Mouse (Mus musculus): ENCODE measurements around the gene Acer3. TPM values are rescaled to one million over a fixed set of nuclear protein-coding genes. Genes with fewer than 3 reads are reported as not detected.

Gene Acer3
- 8.5 and 9.1 TPM in 2 replicates for polyA plus RNA-seq (2015; fragmentation: Nextera tagmentation; extraction: Ambion mirVana)

- no peaks in the 10 kb centered on the region for H3K9me3 ChIP-seq (ENCODE audit: control insufficient read depth, low read length)
- H3K4me1 ChIP-seq (replicated peaks; ENCODE audit: control insufficient read depth, insufficient read depth, low read length) = peaks cover 6% of the 10 kb centered on the region
- no peak within 1 kb of the TSS for H3K4me2 ChIP-seq (ENCODE audit: low read length)
- WGBS = 87% methylated on average over 2 of the region's 2 CpGs
- no peak within 1 kb of the TSS for H3K9ac ChIP-seq (replicated peaks; ENCODE audit: low read depth, low read length)
- no peaks in the 10 kb centered on the region for H3K36me3 ChIP-seq (ENCODE audit: control insufficient read depth, insufficient read depth)
- 0 out of 2 replicates have a peak, but pooled peaks cover 5% of the 10 kb centered on the region for H3K27me3 ChIP-seq (replicated peaks; ENCODE audit: control insufficient read depth, insufficient read depth, low read length)
- H3K27ac ChIP-seq (ENCODE audit: low read length) = no peak within 1 kb of the TSS
- ATAC-seq = no peak
- H3K4me3 ChIP-seq (replicated peaks; ENCODE audit: low read length) = no peak within 1 kb of the TSS
Observed at GRCm38 (mm10) chr7:98321083-98321482, at the start of gene Acer3. Acer3 (minus strand) TSS chr7:98321208.

- ATAC-seq = no peak
- H3K4me3 ChIP-seq (replicated peaks; ENCODE audit: low read length) = no peak overlapping the region
- no peaks in the 10 kb centered on the region for H3K9me3 ChIP-seq (ENCODE audit: control insufficient read depth, low read length)
- no peaks in the 10 kb centered on the region for H3K36me3 ChIP-seq (ENCODE audit: control insufficient read depth, insufficient read depth)
- WGBS = 35% methylated on average over 10 of the region's 10 CpGs
- H3K4me2 ChIP-seq (ENCODE audit: low read length) = no peak overlapping the region
- no peak overlapping the region for H3K27ac ChIP-seq (ENCODE audit: low read length)
- no peaks in the 10 kb centered on the region for H3K27me3 ChIP-seq (replicated peaks; ENCODE audit: control insufficient read depth, insufficient read depth, low read length)
- H3K9ac ChIP-seq (replicated peaks; ENCODE audit: low read depth, low read length) = no peak overlapping the region
- no peaks in the 10 kb centered on the region for H3K4me1 ChIP-seq (replicated peaks; ENCODE audit: control insufficient read depth, insufficient read depth, low read length)
Observed at GRCm38 (mm10) chr7:98369762-98370369, 48.9 kb upstream of the Acer3 start.

GRCm38 (mm10) chr7:98361662-98362061 is 40.7 kb upstream of the Acer3 start:
- peak; percentile 2 for ATAC-seq
- no peaks in the 10 kb centered on the region for H3K27me3 ChIP-seq (replicated peaks; ENCODE audit: control insufficient read depth, insufficient read depth, low read length)
- peak overlapping the region; percentile 76 for H3K4me3 ChIP-seq (replicated peaks; ENCODE audit: low read length)
- H3K4me2 ChIP-seq (ENCODE audit: low read length) = peak overlapping the region; percentile 83
- H3K27ac ChIP-seq (ENCODE audit: low read length) = peak overlapping the region; percentile 87
- H3K9me3 ChIP-seq (ENCODE audit: control insufficient read depth, low read length) = no peaks in the 10 kb centered on the region
- peaks cover 34% of the 10 kb centered on the region for H3K4me1 ChIP-seq (replicated peaks; ENCODE audit: control insufficient read depth, insufficient read depth, low read length)
- peak overlapping the region; percentile 75; the same call in 1 of the 2 replicates for H3K9ac ChIP-seq (replicated peaks; ENCODE audit: low read depth, low read length)
- H3K36me3 ChIP-seq (ENCODE audit: control insufficient read depth, insufficient read depth) = no peaks in the 10 kb centered on the region
- WGBS = 15% methylated on average over 2 of the region's 2 CpGs

GRCm38 (mm10) chr7:98361063-98361652 is 40.1 kb upstream of the Acer3 start, which contains the start of gene Tsku:
Tsku (minus strand) TSS chr7:98361328.
- H3K9me3 ChIP-seq (ENCODE audit: control insufficient read depth, low read length) = no peaks in the 10 kb centered on the region
- no peaks in the 10 kb centered on the region for H3K27me3 ChIP-seq (replicated peaks; ENCODE audit: control insufficient read depth, insufficient read depth, low read length)
- ATAC-seq = peak; percentile 93
- peaks cover 39% of the 10 kb centered on the region for H3K4me1 ChIP-seq (replicated peaks; ENCODE audit: control insufficient read depth, insufficient read depth, low read length)
- H3K4me3 ChIP-seq (replicated peaks; ENCODE audit: low read length) = peak within 1 kb of the TSS; percentile 76
- WGBS = under 1% methylated on average over 46 of the region's 52 CpGs
- H3K27ac ChIP-seq (ENCODE audit: low read length) = peak within 1 kb of the TSS; percentile 87
- peak within 1 kb of the TSS; percentile 75 for H3K9ac ChIP-seq (replicated peaks; ENCODE audit: low read depth, low read length)
- peak within 1 kb of the TSS; percentile 83 for H3K4me2 ChIP-seq (ENCODE audit: low read length)
- no peaks in the 10 kb centered on the region for H3K36me3 ChIP-seq (ENCODE audit: control insufficient read depth, insufficient read depth)

- ATAC-seq = peak; percentile 44
- WGBS = under 1% methylated on average over 20 of the region's 20 CpGs
Observed at GRCm38 (mm10) chr7:98360621-98360990, 39.6 kb upstream of the Acer3 start.

GRCm38 (mm10) chr7:98359951-98360620 is 39.1 kb upstream of the Acer3 start:
- Histone ChIP-seq H3K36me3 (ENCODE audit: control insufficient read depth, insufficient read depth) (no peaks in the 10 kb centered on the region), H3K4me1 (replicated peaks; ENCODE audit: control insufficient read depth, insufficient read depth, low read length) (peaks cover 39% of the 10 kb centered on the region), H3K4me3 (replicated peaks; ENCODE audit: low read length) (peak overlapping the region; percentile 76), H3K9me3 (ENCODE audit: control insufficient read depth, low read length) (no peaks in the 10 kb centered on the region), H3K27ac (ENCODE audit: low read length) (peak overlapping the region; percentile 87), H3K27me3 (replicated peaks; ENCODE audit: control insufficient read depth, insufficient read depth, low read length) (no peaks in the 10 kb centered on the region), H3K9ac (replicated peaks; ENCODE audit: low read depth, low read length) (peak overlapping the region; percentile 75), H3K4me2 (ENCODE audit: low read length) (peak overlapping the region; percentile 83)
- WGBS = 1% methylated on average over 33 of the region's 33 CpGs
- ATAC-seq = peak; percentile 32

More at GRCm38 (mm10) chr7:98360621-98360990, 39.6 kb upstream of the Acer3 start:
- Histone ChIP-seq H3K9ac (replicated peaks; ENCODE audit: low read depth, low read length) (peak overlapping the region; percentile 75), H3K27ac (ENCODE audit: low read length) (peak overlapping the region; percentile 87), H3K36me3 (ENCODE audit: control insufficient read depth, insufficient read depth) (no peaks in the 10 kb centered on the region), H3K27me3 (replicated peaks; ENCODE audit: control insufficient read depth, insufficient read depth, low read length) (no peaks in the 10 kb centered on the region), H3K4me3 (replicated peaks; ENCODE audit: low read length) (peak overlapping the region; percentile 76), H3K4me2 (ENCODE audit: low read length) (peak overlapping the region; percentile 83), H3K9me3 (ENCODE audit: control insufficient read depth, low read length) (no peaks in the 10 kb centered on the region), H3K4me1 (replicated peaks; ENCODE audit: control insufficient read depth, insufficient read depth, low read length) (peaks cover 39% of the 10 kb centered on the region)

- Histone ChIP-seq H3K4me3 (replicated peaks; ENCODE audit: low read length) (no peak overlapping the region), H3K4me2 (ENCODE audit: low read length) (no peak overlapping the region), H3K9me3 (ENCODE audit: control insufficient read depth, low read length) (no peaks in the 10 kb centered on the region), H3K9ac (replicated peaks; ENCODE audit: low read depth, low read length) (no peak overlapping the region), H3K36me3 (ENCODE audit: control insufficient read depth, insufficient read depth) (no peaks in the 10 kb centered on the region), H3K4me1 (replicated peaks; ENCODE audit: control insufficient read depth, insufficient read depth, low read length) (peaks cover 54% of the 10 kb centered on the region), H3K27ac (ENCODE audit: low read length) (no peak overlapping the region), H3K27me3 (replicated peaks; ENCODE audit: control insufficient read depth, insufficient read depth, low read length) (no peaks in the 10 kb centered on the region)
- ATAC-seq = no peak
- 50% methylated on average over 1 of the region's 1 CpGs for WGBS
Observed at GRCm38 (mm10) chr7:98358016-98358415, 37.0 kb upstream of the Acer3 start.

GRCm38 (mm10) chr7:98357324-98357723 is 36.3 kb upstream of the Acer3 start:
- peaks cover 53% of the 10 kb centered on the region for H3K4me1 ChIP-seq (replicated peaks; ENCODE audit: control insufficient read depth, insufficient read depth, low read length)

GRCm38 (mm10) chr7:98354921-98355310 is 33.9 kb upstream of the Acer3 start:
- peaks cover 12% of the 10 kb centered on the region; the same call in 1 of the 2 replicates for H3K36me3 ChIP-seq (ENCODE audit: control insufficient read depth, insufficient read depth)
- H3K9me3 ChIP-seq (ENCODE audit: control insufficient read depth, low read length) = no peaks in the 10 kb centered on the region
- H3K4me3 ChIP-seq (replicated peaks; ENCODE audit: low read length) = no peak overlapping the region
- no peak overlapping the region for H3K4me2 ChIP-seq (ENCODE audit: low read length)
- no peak overlapping the region for H3K27ac ChIP-seq (ENCODE audit: low read length)
- no peak for ATAC-seq
- H3K27me3 ChIP-seq (replicated peaks; ENCODE audit: control insufficient read depth, insufficient read depth, low read length) = no peaks in the 10 kb centered on the region
- H3K4me1 ChIP-seq (replicated peaks; ENCODE audit: control insufficient read depth, insufficient read depth, low read length) = peaks cover 41% of the 10 kb centered on the region
- WGBS = 32% methylated on average over 4 of the region's 4 CpGs
- H3K9ac ChIP-seq (replicated peaks; ENCODE audit: low read depth, low read length) = no peak overlapping the region

More at GRCm38 (mm10) chr7:98357324-98357723, 36.3 kb upstream of the Acer3 start:
- Histone ChIP-seq H3K9ac (replicated peaks; ENCODE audit: low read depth, low read length) (no peak overlapping the region), H3K27ac (ENCODE audit: low read length) (no peak overlapping the region), H3K27me3 (replicated peaks; ENCODE audit: control insufficient read depth, insufficient read depth, low read length) (no peaks in the 10 kb centered on the region), H3K36me3 (ENCODE audit: control insufficient read depth, insufficient read depth) (peaks cover under 1% of the 10 kb centered on the region; the same call in 1 of the 2 replicates), H3K9me3 (ENCODE audit: control insufficient read depth, low read length) (no peaks in the 10 kb centered on the region), H3K4me2 (ENCODE audit: low read length) (no peak overlapping the region), H3K4me3 (replicated peaks; ENCODE audit: low read length) (no peak overlapping the region)
- WGBS = 91% methylated on average over 5 of the region's 5 CpGs
- no peak for ATAC-seq
